Mouse (Mus musculus): ENCODE data around the gene Meis2.

Meis2 gene

GRCm38 (mm10) chr2:116068901-116069300, 3.3 kb upstream of the Meis2 start:
- in situ Hi-C loops (cut with MseI, MboI) = no loop called here

- in situ Hi-C loops (cut with MseI, MboI) = no loop called here
Observed at GRCm38 (mm10) chr2:116068461-116068860, 2.8 kb upstream of the Meis2 start.

GRCm38 (mm10) chr2:116067711-116068110, 2.1 kb upstream of the Meis2 start:
- in situ Hi-C loops (cut with MseI, MboI) = no loop called here

GRCm38 (mm10) chr2:116067065-116067497, 1.4 kb upstream of the Meis2 start:
- in situ Hi-C loops (cut with MseI, MboI) = no loop called here

- in situ Hi-C loops (cut with MseI, MboI) = no loop called here
Observed at GRCm38 (mm10) chr2:116066057-116066941, 660 bp upstream of the Meis2 start.

GRCm38 (mm10) chr2:116065057-116065456, 582 bp downstream of the Meis2 start:
- in situ Hi-C loops (cut with MseI, MboI) = no loop called here

GRCm38 (mm10) chr2:116064521-116064920, 1.1 kb downstream of the Meis2 start:
- in situ Hi-C loops (cut with MseI, MboI) = no loop called here

GRCm38 (mm10) chr2:116063819-116064293, 1.8 kb downstream of the Meis2 start:
- in situ Hi-C loops (cut with MseI, MboI) = no loop called here

GRCm38 (mm10) chr2:116062761-116063441, 2.7 kb downstream of the Meis2 start:
- in situ Hi-C loops (cut with MseI, MboI) = no loop called here

GRCm38 (mm10) chr2:116062251-116062651, 3.4 kb downstream of the Meis2 start:
- in situ Hi-C loops (cut with MseI, MboI) = no loop called here

GRCm38 (mm10) chr2:116061401-116062021, 4.1 kb downstream of the Meis2 start:
- in situ Hi-C loops (cut with MseI, MboI) = no loop called here

- in situ Hi-C loops (cut with MseI, MboI) = no loop called here
Observed at GRCm38 (mm10) chr2:116060701-116061400, 4.8 kb downstream of the Meis2 start.

GRCm38 (mm10) chr2:116060210-116060609, 5.4 kb downstream of the Meis2 start:
- in situ Hi-C loops (cut with MseI, MboI) = no loop called here

GRCm38 (mm10) chr2:116059661-116060060, 6.0 kb downstream of the Meis2 start:
- in situ Hi-C loops (cut with MseI, MboI) = no loop called here

- in situ Hi-C loops (cut with MseI, MboI) = no loop called here
Observed at GRCm38 (mm10) chr2:116059066-116059465, 6.6 kb downstream of the Meis2 start.

- in situ Hi-C loops (cut with MseI, MboI) = no loop called here
Observed at GRCm38 (mm10) chr2:116058511-116058910, 7.1 kb downstream of the Meis2 start.

GRCm38 (mm10) chr2:116056826-116057225, 8.8 kb downstream of the Meis2 start:
- in situ Hi-C loops (cut with MseI, MboI) = no loop called here

GRCm38 (mm10) chr2:116055686-116056620, 9.7 kb downstream of the Meis2 start:
- in situ Hi-C loops (cut with MseI, MboI) = no loop called here

- in situ Hi-C loops (cut with MseI, MboI) = no loop called here
Observed at GRCm38 (mm10) chr2:116053931-116054330, 11.7 kb downstream of the Meis2 start.

- in situ Hi-C loops (cut with MseI, MboI) = no loop called here
Observed at GRCm38 (mm10) chr2:116052688-116053421, 12.8 kb downstream of the Meis2 start.
